Mouse (Mus musculus) liver, postnatal 0 days (tissue): ENCODE results near the gene Tmem182. TPM values are rescaled to one million over a fixed set of nuclear protein-coding genes. Genes with fewer than 3 reads are reported as not detected.

Experiments used
- ATAC-seq: fragments of 200-750 bp; cut with Nextera tagmentation; 2 replicates; pipeline ENCODE4 v1.8.0; 2017; ENCODE audit warnings: mild to moderate bottlenecking, moderate library complexity
- DNase-seq: peaks from one replicate; pipeline ENCODE4 v3.0.0-alpha.2; 2016
- H3K27ac ChIP-seq: fragments of 300-500 bp; sonication (generic); 2 replicates; pipeline ENCODE4 v1.5.1; 2014; ENCODE audit warnings: antibody characterized with exemption, moderate library complexity, mild to moderate bottlenecking, low read depth
- H3K27me3 ChIP-seq: fragments of 300-500 bp; sonication (generic); 2 replicates; pipeline ENCODE4 v1.6.1; 2014; ENCODE audit warnings: low read length, control low read depth, mixed read lengths; ENCODE audit not compliant: insufficient read depth
- H3K36me3 ChIP-seq: fragments of 300-500 bp; sonication (generic); replicated peaks from 2 replicates; pipeline ENCODE4 v1.6.1; 2014; ENCODE audit warnings: mild to moderate bottlenecking, control low read depth, low read length, moderate library complexity, mixed read lengths; ENCODE audit not compliant: insufficient read depth
- H3K4me1 ChIP-seq: fragments of 300-500 bp; sonication (generic); 2 replicates; pipeline ENCODE4 v1.6.1; 2014; ENCODE audit warnings: antibody characterized with exemption, mild to moderate bottlenecking, control low read depth; ENCODE audit not compliant: insufficient read depth
- H3K4me2 ChIP-seq: fragments of 300-500 bp; sonication (generic); 2 replicates; pipeline ENCODE4 v1.6.1; 2014; ENCODE audit warnings: low read depth, mild to moderate bottlenecking, low read length, moderate library complexity, mixed read lengths
- H3K4me3 ChIP-seq: fragments of 300-500 bp; sonication (generic); 2 replicates; pipeline ENCODE4 v1.5.1; 2014; ENCODE audit warnings: low read depth, low read length
- H3K9ac ChIP-seq: fragments of 300-500 bp; sonication (generic); replicated peaks from 2 replicates; pipeline ENCODE4 v1.6.1; 2014; ENCODE audit warnings: mild to moderate bottlenecking, moderate library complexity
- H3K9me3 ChIP-seq: fragments of 300-500 bp; sonication (generic); 2 replicates; pipeline ENCODE4 v1.6.1; 2016; ENCODE audit warnings: mild to moderate bottlenecking, control low read depth, low read length, mixed read lengths
- CTCF ChIP-seq: sonication (generic); IDR thresholded peaks from 2 replicates; pipeline ENCODE4 v1.5.1; 2016; ENCODE audit warnings: antibody characterized with exemption, low read depth
- EP300 ChIP-seq: IDR thresholded peaks from 2 replicates; pipeline ENCODE4 v1.6.1; 2016; ENCODE audit warnings: antibody characterized with exemption, low read depth, mild to moderate bottlenecking
- WGBS: fragments of 180-500 bp; shearing (Covaris S2); extraction: QIAGEN DNeasy Blood & Tissue Kit; methylation state at CpG from one replicate; pipeline ENCODE4 v1.1.7; 2014; ENCODE audit not compliant: insufficient replicate concordance; 5-methylcytosine and 5-hydroxymethylcytosine counted together
- polyA plus RNA-seq: library from polyadenylated mRNA; unstranded; fragments of >200 nt; fragmentation: Nextera tagmentation; extraction: Ambion mirVana; gene quantifications from 2 replicates; pipeline ENCODE4 v1.2.1, GENCODE M21; 2015

The Tmem182 gene
- polyA plus RNA-seq, 1 experiment from 2014 or later = 0.06 TPM

DNA sequence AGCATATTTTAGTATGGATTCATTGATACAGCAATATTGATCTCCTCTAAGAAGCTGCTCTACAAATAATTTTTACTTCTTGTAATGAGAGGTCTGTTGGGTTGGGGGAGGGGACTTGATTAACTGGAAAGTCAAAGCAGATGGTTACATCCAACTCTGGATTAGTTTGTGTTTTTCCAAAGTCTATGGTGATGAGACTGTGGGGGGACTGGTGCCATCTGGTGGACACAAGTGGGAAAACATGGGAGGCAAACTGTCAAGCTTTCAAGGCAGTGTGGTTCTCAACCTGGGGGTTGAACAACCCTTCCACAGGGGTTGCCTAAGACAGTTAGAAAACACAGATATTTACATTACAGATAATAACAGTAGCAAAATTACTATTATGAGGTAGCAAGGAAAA lies 39.2 kb downstream of the Tmem182 start:
- no peaks in the 10 kb centered on the region for H3K4me1 ChIP-seq
- TF ChIP-seq CTCF (peak; percentile 85), EP300 (no peak)
- H3K27me3 ChIP-seq = no peaks in the 10 kb centered on the region
- no peak overlapping the region for H3K4me2 ChIP-seq
- H3K4me3 ChIP-seq = no peak overlapping the region
- H3K9me3 ChIP-seq = no peaks in the 10 kb centered on the region
- H3K36me3 ChIP-seq = no peaks in the 10 kb centered on the region
- ATAC-seq (no peak), DNase-seq (peak; percentile 48)
- no peak overlapping the region for H3K9ac ChIP-seq
- no peak overlapping the region for H3K27ac ChIP-seq

DNA sequence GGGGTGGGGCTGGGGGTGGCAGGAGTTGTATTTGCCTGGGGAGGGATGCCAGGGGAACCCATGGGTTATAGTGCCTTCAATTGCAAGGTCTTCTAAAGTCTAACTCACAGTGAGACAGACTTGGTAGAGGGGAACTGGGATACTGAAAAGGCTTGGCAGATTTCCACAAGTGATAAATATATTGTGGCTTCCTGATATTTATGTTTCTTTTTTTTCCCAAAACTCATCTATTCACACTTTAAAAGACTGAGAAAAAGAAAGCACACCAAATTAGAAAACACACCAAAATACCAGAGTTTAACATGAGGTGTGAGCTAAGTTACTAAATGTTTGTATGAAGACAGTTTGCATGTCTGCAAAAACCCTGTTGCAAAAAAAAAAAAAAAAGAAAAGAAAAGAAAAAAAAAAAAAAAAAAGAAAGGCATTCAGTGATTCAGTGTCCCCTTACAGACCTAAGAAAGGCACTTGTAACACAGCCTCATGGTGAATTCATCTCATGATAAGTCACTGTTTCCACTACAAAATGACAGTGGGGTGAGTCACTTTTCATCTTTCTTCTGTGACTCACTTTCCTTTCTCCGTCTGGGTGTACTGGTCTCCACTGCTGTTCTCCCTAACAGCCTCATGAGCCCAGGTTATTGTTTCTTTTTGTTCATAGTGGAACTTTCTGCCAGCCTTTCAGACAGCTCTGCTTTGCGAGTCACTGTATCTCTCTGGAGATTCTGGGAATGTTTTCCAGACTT lies 42.0 kb downstream of the Tmem182 start:
- Histone ChIP-seq H3K27me3 (no peaks in the 10 kb centered on the region), H3K4me1 (no peaks in the 10 kb centered on the region), H3K27ac (no peak overlapping the region), H3K9ac (no peak overlapping the region), H3K36me3 (no peaks in the 10 kb centered on the region), H3K4me2 (no peak overlapping the region), H3K9me3 (no peaks in the 10 kb centered on the region), H3K4me3 (no peak overlapping the region)
- DNase-seq (no peak), ATAC-seq (no peak)
- WGBS = 65% methylated on average over 2 of the region's 2 CpGs
- TF ChIP-seq CTCF = no peak
- TF ChIP-seq EP300 = no peak

DNA sequence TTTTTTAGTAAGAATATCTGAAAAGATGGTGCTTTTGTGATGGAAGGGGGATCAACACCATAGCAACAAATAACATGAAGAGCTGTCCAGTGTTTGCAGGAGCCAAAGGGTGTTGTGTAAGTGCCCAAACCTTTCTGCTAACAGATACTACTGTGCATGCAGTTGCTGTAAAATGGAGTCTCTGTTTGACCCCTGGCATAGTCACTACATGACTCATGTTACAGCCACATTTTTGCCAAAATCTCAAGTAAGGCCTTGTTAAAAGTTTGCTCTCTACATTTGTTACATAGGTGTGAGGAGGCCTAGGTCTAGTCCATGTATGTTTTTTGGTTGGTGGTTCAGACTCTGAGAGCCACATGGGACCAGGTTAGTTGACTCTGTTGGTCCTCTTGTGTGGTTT lies 45.9 kb downstream of the Tmem182 start:
- Histone ChIP-seq H3K4me3 (no peak overlapping the region), H3K27ac (no peak overlapping the region), H3K4me2 (no peak overlapping the region), H3K9me3 (no peaks in the 10 kb centered on the region), H3K4me1 (no peaks in the 10 kb centered on the region), H3K9ac (no peak overlapping the region), H3K36me3 (no peaks in the 10 kb centered on the region), H3K27me3 (no peaks in the 10 kb centered on the region)
- TF ChIP-seq EP300 (no peak), CTCF (no peak)
- no peak for ATAC-seq
- DNase-seq = no peak

DNA sequence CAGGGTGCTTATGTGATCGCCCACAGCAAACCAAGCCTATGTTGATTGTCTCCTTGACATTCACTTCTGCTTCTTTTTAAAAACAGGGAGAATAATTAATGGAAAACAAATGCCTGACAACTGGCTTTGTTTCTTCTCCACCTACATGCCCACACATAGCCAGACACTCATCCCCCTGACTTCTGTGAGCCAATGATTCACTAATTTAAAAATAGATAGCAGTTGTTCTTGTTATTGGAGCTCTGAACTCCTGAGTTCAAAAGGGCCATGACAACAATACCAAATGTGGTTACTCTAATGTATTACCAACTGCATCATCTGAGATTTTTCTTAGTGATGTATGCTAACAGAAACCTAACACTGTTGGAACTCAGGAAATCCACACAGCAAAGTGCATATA lies 49.9 kb downstream of the Tmem182 start:
- ATAC-seq (no peak), DNase-seq (no peak)
- 69% methylated on average over 1 of the region's 1 CpGs for WGBS
- Histone ChIP-seq H3K9me3 (no peaks in the 10 kb centered on the region), H3K4me1 (no peaks in the 10 kb centered on the region), H3K9ac (no peak overlapping the region), H3K4me2 (no peak overlapping the region), H3K27ac (no peak overlapping the region), H3K27me3 (no peaks in the 10 kb centered on the region), H3K36me3 (no peaks in the 10 kb centered on the region), H3K4me3 (no peak overlapping the region)
- TF ChIP-seq EP300 (no peak), CTCF (no peak)

DNA sequence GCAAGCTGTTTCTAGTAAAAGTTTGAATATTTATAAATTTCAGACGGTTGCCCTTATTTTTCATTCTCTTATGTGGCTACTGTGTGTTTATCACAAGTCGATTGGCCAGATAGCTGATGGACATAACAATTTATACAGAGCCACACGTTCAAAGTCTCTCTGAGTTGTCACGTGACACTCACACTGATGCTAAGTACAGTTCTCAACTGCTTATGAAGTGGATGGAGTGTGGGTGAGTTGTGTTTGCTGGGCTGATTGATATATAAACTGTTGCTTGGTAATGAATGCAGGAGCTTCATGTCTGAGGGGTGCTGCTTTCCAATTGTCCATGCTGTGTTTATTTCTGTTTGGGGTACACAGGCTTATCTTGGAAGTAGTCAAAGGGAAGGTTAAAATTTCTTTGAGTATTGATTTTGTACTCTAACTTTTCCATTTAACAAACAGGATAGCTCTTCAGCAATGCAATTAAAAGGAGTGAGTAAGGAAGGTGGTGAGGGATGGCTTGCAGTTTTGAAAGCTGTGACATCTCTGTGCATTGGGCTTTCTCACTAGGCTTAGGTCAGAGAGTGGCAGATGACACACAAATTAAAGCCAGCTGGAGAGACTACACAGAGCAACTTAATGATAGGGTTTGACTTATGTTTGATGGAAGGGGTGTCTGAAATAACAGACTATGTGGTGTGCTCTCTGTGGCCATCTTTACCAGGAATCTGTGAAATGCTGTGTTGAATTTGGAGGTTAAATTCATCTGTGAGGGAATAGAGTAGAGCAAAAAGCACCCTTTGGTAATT lies 51.6 kb downstream of the Tmem182 start:
- Histone ChIP-seq H3K9me3 (no peaks in the 10 kb centered on the region), H3K27ac (no peak overlapping the region), H3K36me3 (no peaks in the 10 kb centered on the region), H3K4me3 (no peak overlapping the region), H3K9ac (no peak overlapping the region), H3K4me2 (no peak overlapping the region), H3K4me1 (no peaks in the 10 kb centered on the region), H3K27me3 (no peaks in the 10 kb centered on the region)
- TF ChIP-seq CTCF (no peak), EP300 (no peak)
- ATAC-seq (no peak), DNase-seq (no peak)
- 66% methylated on average over 4 of the region's 4 CpGs for WGBS

DNA sequence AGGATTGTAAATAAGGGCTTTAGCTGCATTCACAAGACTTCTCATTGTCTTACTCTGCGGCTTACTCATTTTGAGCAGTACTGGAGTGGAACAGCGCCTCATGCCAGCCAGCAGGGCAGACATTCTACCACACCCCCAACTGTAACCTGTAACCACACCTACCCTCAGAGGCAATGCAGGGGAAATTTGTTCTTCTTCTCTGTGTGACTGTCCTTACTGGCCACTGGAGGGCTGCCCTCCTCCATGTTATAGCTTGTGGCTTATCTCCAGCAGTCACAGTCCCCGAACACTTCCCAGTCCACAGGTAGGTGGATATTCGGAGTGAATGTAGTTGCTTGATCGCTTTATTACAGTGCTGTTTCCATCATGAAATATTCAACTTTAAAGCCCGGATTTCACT lies 59.6 kb downstream of the Tmem182 start:
- Histone ChIP-seq H3K4me1 (no peaks in the 10 kb centered on the region), H3K27me3 (no peaks in the 10 kb centered on the region), H3K4me3 (no peak overlapping the region), H3K27ac (no peak overlapping the region), H3K9ac (no peak overlapping the region), H3K4me2 (no peak overlapping the region), H3K36me3 (no peaks in the 10 kb centered on the region), H3K9me3 (no peaks in the 10 kb centered on the region)
- TF ChIP-seq EP300 (no peak), CTCF (no peak)
- ATAC-seq = no peak
- 67% methylated on average over 6 of the region's 6 CpGs for WGBS
- DNase-seq = no peak
